Mouse (Mus musculus): ENCODE results near the gene Olfr1022.

Gene Olfr1022

DNA sequence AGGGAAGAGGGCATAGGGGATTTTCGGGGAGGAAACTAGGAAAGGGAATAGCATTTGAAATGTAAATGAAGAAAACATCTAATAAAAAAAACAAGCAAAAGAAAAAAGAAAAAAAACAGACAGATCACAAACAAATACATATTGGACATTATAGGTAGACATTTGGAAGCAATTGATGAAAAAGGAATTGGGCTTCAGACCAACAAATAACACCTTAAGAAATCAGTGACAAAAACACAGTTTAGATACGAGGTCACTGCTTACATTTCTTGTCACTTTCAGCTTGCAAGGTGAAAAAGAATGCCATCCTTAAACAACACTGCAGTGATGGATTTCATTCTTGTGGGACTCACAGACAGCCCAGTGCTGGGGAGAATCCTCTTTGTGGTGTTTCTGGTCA is at the start of gene Olfr1022:
Gene Olfr1022 (plus strand): TSS at position 301 of the 400 bp plus-strand sequence.
- no peak for DNase-seq (ENCODE audit: low spot score in 2 of 2)

DNA sequence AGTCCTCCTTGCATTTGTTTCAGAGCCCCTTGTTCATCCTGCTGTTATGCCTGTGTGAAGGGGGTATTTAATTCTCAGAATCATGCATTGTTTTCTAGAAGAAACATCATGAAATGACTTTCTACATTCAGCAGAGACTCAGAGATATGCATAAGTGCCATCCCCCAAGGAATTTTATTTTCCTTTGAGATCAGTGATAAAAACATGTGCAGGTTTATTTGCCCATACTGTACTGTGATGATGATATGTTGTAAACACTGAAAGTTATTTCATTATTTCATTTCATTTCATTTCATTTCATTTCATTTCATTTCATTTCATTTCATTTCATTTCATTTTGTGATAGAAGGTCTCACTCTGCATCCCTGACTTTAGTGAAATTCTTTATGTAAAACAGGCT is 23.0 kb upstream of the Olfr1022 start, which contains the start of gene Olfr1019:
Gene Olfr1019 (minus strand): TSS at position 101 of the 400 bp plus-strand sequence.
- DNase-seq (ENCODE audit: low spot score in 2 of 2): no peak

DNA sequence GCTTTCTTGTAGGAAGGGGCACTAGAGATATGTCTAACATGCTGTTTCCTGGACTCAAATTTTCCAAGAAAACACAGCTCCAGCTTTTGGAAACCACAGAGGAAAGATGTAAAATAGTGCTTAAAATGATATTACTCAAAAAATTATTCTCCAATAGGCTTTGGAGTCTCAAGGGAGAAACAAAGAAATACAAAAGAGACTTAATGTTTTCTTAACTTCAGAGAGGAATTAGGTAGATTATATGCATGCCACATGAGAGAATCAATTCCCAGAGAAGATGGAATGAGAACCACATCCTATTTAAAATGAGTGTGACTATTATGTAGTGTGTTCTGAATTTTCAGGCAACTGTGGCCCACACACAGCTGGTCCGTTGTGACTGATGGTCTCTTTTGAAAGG is 21.7 kb upstream of the Olfr1022 start, which contains the start of gene Olfr1020:
Gene Olfr1020 (plus strand): TSS at position 301 of the 400 bp plus-strand sequence.
- DNase-seq (ENCODE audit: low spot score in 2 of 2): no peak

DNA sequence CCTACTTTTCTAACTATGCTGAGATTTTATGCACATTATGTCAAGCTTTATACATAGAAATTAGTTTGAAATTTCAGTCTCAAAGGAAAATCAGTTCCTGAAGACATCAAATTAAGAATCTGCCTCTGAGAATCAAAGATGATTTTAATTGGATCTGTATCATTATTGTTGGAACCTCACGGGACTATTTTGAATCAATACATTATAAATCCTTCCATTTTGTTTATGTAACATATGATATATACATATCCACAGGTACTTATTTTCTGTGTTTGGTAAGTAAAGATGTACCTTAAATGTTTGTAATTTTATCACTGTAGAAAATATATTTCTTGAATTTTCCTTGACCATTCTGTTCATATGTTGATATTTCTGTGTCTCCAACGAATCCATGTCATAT is 16.9 kb downstream of the Olfr1022 start, which contains the start of gene Olfr1023:
Gene Olfr1023 (plus strand): TSS at position 301 of the 400 bp plus-strand sequence.
- no peak for DNase-seq (ENCODE audit: low spot score in 2 of 2)

DNA sequence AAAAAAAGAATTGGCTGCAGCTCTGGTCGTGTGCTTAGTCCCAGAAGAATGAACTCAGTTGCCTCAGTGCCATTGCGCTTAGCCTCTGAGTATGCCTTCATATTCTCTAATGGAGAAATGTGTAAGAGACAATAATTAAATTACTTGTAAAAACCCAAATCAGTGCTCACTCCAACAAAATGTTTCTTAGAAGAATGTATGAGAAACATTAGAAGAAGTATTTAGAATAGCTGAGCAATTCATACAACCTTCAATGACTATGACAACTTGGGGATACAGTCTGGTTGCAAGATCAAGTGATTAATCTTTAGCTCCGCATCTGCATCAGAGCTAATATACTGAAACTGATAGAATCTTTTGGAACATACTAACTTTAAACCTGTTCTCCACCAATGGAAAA is 36.6 kb downstream of the Olfr1022 start, which contains the start of gene Olfr1024:
Gene Olfr1024 (minus strand): TSS at position 101 of the 400 bp plus-strand sequence.
- no peak for DNase-seq (ENCODE audit: low spot score in 2 of 2)

- DNase-seq (ENCODE audit: low spot score in 2 of 2): no peak
Observed at GRCm38 (mm10) chr2:85913197-85913596, 44.8 kb downstream of the Olfr1022 start.

DNA sequence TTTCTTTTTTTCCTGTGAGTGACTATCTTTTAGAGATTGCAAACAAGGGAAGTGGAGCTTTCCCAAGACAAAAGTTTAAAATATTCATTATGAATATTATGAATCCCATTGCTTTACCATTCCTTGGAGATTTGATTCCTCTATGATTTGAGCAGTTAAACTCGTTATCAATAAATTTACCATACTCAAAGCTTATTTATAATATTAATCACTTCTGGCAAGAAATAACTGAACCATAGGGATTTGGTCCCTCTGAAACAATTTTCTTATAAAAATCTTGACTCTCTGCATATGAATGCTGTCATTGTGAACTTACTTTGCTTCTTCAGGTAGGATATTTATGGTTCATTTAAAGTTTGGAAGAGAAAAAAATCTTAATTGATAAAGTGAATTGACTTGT is 46.5 kb downstream of the Olfr1022 start, which contains the start of gene Olfr1025-ps1:
Gene Olfr1025-ps1 (plus strand): TSS at position 301 of the 400 bp plus-strand sequence.
- DNase-seq (ENCODE audit: low spot score in 2 of 2): no peak

All from right cerebral cortex, postnatal 10 days (tissue).